8 mouse cellular contexts compared by ENCODE assay signal in the genomic region with DNA sequence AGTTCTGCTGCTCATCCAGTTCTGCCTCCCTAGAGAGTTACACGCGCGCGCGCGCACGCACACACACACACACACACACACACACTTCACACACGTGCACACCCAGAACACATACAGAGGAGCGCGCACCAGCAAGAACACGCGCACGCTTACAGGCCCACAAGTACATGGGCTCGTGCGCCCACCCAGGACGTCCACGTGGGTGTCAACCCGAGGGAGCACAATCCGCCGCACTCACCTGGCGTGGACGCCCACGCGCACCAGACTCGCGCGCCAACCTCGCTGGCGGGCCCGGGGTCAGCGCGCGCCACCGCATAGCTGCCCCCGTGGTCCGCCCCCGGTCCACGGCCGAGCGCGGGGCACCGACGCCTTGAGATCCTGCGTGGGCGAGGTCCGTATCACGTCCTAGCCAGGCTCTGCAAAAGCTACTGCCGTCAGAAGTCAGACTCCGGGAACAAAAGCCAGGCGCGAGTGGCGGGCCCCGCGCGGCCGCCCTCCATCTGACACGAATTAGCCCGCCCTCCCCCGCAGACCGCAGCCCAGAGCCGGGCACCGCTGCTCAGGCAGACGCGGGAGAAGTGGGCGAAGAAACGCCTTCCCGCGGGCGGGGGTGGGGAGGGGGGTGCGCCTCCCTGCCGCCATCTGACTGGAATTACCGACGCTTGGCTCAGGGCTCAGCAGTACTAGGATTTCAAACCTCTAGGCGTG. TPM values are rescaled to one million over a fixed set of nuclear protein-coding genes. Genes with fewer than 3 reads are reported as not detected.
DNase-seq lines count a peak whose midpoint lies in the region; ATAC-seq and TF ChIP-seq lines count a peak whose summit lies in the region.

No protein-coding gene starts in this region.

- H3K4me1 ChIP-seq in cerebellum, adult 2 months (ENCODE audit: control insufficient read depth, insufficient read depth, low read length), result no peaks in the 10 kb centered on the region
- H3K4me1 ChIP-seq in bone marrow, adult 2 months (ENCODE audit: control insufficient read depth, insufficient read depth, low read length), result peaks cover 1% of the 10 kb centered on the region; the same call in 1 of the 2 replicates
- peaks cover 27% of the 10 kb centered on the region for H3K4me1 ChIP-seq in hindbrain, embryonic 15.5 days (replicated peaks)
- H3K4me1 ChIP-seq in midbrain, embryonic 14.5 days (ENCODE audit: control insufficient read depth, insufficient read depth, low read length), result 0 out of 2 replicates have a peak, but pooled peaks cover 4% of the 10 kb centered on the region
- H3K4me1 ChIP-seq in testis, adult 2 months (ENCODE audit: control insufficient read depth, insufficient read depth, low read length), result peaks cover 7% of the 10 kb centered on the region

- TF ChIP-seq POLR2A in cerebellum, adult 2 months (IDR thresholded peaks at IDR 0.05; ENCODE audit: borderline replicate concordance, insufficient read depth, low read length), result no peak
- peak; percentile 29; the same call in 1 of the 2 replicates for TF ChIP-seq POLR2A in bone marrow, adult 2 months (IDR thresholded peaks at IDR 0.05; ENCODE audit: borderline replicate concordance, control insufficient read depth, low read depth, low read length)
- no peak for TF ChIP-seq POLR2A in testis, adult 2 months (IDR thresholded peaks at IDR 0.05; ENCODE audit: control insufficient read depth, low read depth, low read length)

- peak overlapping the region; percentile 68 for H3K9ac ChIP-seq in hindbrain, embryonic 15.5 days
- H3K9ac ChIP-seq in midbrain, embryonic 14.5 days (replicated peaks; ENCODE audit: low read length), result peak overlapping the region; percentile 73

- intact Hi-C loops in left cerebral cortex, postnatal 4 days (cut with DNase I), result no loop called here

- peak; percentile 9 to 14 for DNase-seq in cerebellum, adult 2 months
- DNase-seq in frontal cortex, postnatal 10 days (ENCODE audit: low spot score in 2 of 2), result peak; percentile 37 to 57
- peak; percentile 66 for DNase-seq in left cerebral cortex, postnatal 4 days
- peak; percentile 80 for DNase-seq in midbrain, embryonic 14.5 days

- no peak for ATAC-seq in cerebellum, adult (ENCODE audit: insufficient number of reproducible peaks, low FRiP score, low TSS enrichment)
- peak; percentile 80 for ATAC-seq in hindbrain, embryonic 15.5 days (ENCODE audit: low FRiP score, low read depth)
- ATAC-seq in midbrain, embryonic 14.5 days (ENCODE audit: low FRiP score, low TSS enrichment), result peak; percentile 79

- peak overlapping the region; percentile 60 for H3K4me3 ChIP-seq in cerebellum, adult 2 months (replicated peaks; ENCODE audit: insufficient read depth, low read depth, low read length)
- peak overlapping the region; percentile 69 for H3K4me3 ChIP-seq in bone marrow, adult 2 months (replicated peaks; ENCODE audit: control insufficient read depth, low read depth, low read length)
- peak overlapping the region; percentile 71 for H3K4me3 ChIP-seq in hindbrain, embryonic 15.5 days
- peak overlapping the region; percentile 70 for H3K4me3 ChIP-seq in midbrain, embryonic 14.5 days (replicated peaks; ENCODE audit: low read depth, low read length)
- H3K4me3 ChIP-seq in testis, adult 2 months (ENCODE audit: control insufficient read depth, low read depth, low read length), result peak overlapping the region; percentile 77

- no peaks in the 10 kb centered on the region for H3K36me3 ChIP-seq in hindbrain, embryonic 15.5 days
- H3K36me3 ChIP-seq in midbrain, embryonic 14.5 days (ENCODE audit: control insufficient read depth, insufficient read depth, low read length), result no peaks in the 10 kb centered on the region
- no peaks in the 10 kb centered on the region for H3K36me3 ChIP-seq in testis, adult 2 months (ENCODE audit: control insufficient read depth, insufficient read depth, low read length)

- no peak overlapping the region for H3K27ac ChIP-seq in cerebellum, adult 2 months (ENCODE audit: insufficient read depth, low read length)
- peak overlapping the region; percentile 58 for H3K27ac ChIP-seq in bone marrow, adult 2 months (ENCODE audit: control insufficient read depth, insufficient read depth, low read depth, low read length, poor library complexity)
- H3K27ac ChIP-seq in hindbrain, embryonic 15.5 days (replicated peaks), result peak overlapping the region; percentile 47
- no peak overlapping the region for H3K27ac ChIP-seq in midbrain, embryonic 14.5 days (replicated peaks; ENCODE audit: low read depth, low read length)
- no peak overlapping the region for H3K27ac ChIP-seq in testis, adult 2 months (ENCODE audit: control insufficient read depth, insufficient read depth, low read depth, low read length)

- TF ChIP-seq CTCF in cerebellum, adult 2 months (IDR thresholded peaks at IDR 0.05; ENCODE audit: borderline replicate concordance, insufficient read depth, low read depth, low read length), result no peak
- TF ChIP-seq CTCF in bone marrow, adult 2 months (IDR thresholded peaks at IDR 0.05; ENCODE audit: control insufficient read depth, insufficient read depth, low read length), result no peak
- 0 out of 2 replicates have a peak, but pooled peaks have one; percentile 0 for TF ChIP-seq CTCF in testis, adult 2 months (IDR thresholded peaks at IDR 0.05; ENCODE audit: control insufficient read depth, insufficient read depth, insufficient replicate concordance, low read depth, low read length)

- H3K9me3 ChIP-seq in hindbrain, embryonic 15.5 days, result no peaks in the 10 kb centered on the region
- H3K9me3 ChIP-seq in midbrain, embryonic 14.5 days (ENCODE audit: control insufficient read depth, low read length), result no peaks in the 10 kb centered on the region

- peak overlapping the region; percentile 97 for H3K4me2 ChIP-seq in hindbrain, embryonic 15.5 days
- H3K4me2 ChIP-seq in midbrain, embryonic 14.5 days (ENCODE audit: low read length), result peak overlapping the region; percentile 98

- H3K27me3 ChIP-seq in cerebellum, adult 2 months (ENCODE audit: control insufficient read depth, insufficient read depth, low read length), result no peaks in the 10 kb centered on the region; the same call in 1 of the 2 replicates
- H3K27me3 ChIP-seq in hindbrain, embryonic 15.5 days, result no peaks in the 10 kb centered on the region
- H3K27me3 ChIP-seq in midbrain, embryonic 14.5 days (ENCODE audit: control insufficient read depth, insufficient read depth, low read length), result 0 out of 2 replicates have a peak, but pooled peaks cover 9% of the 10 kb centered on the region
- H3K27me3 ChIP-seq in testis, adult 2 months (ENCODE audit: control insufficient read depth, insufficient read depth, low read length), result no peaks in the 10 kb centered on the region

- under 1% methylated on average over 74 of the region's 74 CpGs for WGBS in cerebellum, adult 2 months
- under 1% methylated on average over 74 of the region's 74 CpGs for WGBS in bone marrow, adult 2 months
- 1% methylated on average over 73 of the region's 74 CpGs for WGBS in hindbrain, embryonic 15.5 days
- under 1% methylated on average over 66 of the region's 74 CpGs for WGBS in midbrain, embryonic 14.5 days

RNA-seq across cellular contexts. Expression of a gene that starts 40.0 kb away (rescaled TPM):
- 29.2 and 34.2 TPM in 2 replicates for polyA plus RNA-seq in cerebellum, adult 2 months (2012; rRNA removed)
- 8.9 and 14.9 TPM in 2 replicates for polyA plus RNA-seq in bone marrow, adult 2 months (2011; ENCODE audit: insufficient read depth, insufficient read length, low replicate concordance, missing spikeins)
- polyA plus RNA-seq in hindbrain, embryonic 15.5 days (2015; fragmentation: Nextera tagmentation; extraction: Ambion mirVana), result 7.4 and 7.6 TPM in 2 replicates
- total RNA-seq in left cerebral cortex, postnatal 4 days (2021), result 10 to 100 TPM; 19.5 to 21.4 TPM
- polyA plus RNA-seq in midbrain, embryonic 14.5 days (2014; fragmentation: Nextera tagmentation; extraction: Ambion mirVana), result 3.8 and 4.4 TPM in 2 replicates
- 4.8 and 6.6 TPM in 2 replicates for polyA plus RNA-seq in testis, adult 2 months (2012; rRNA removed)

Comparison
In these comparisons a context has a peak if more than half of its experiments do, and no peak if none do; other contexts are left out.
1. DNase-seq: peak in every context shown above with its lines; median percentile 80 in midbrain, embryonic 14.5 days; 66 in left cerebral cortex, postnatal 4 days; 47 in frontal cortex, postnatal 10 days; 12 in cerebellum, adult 2 months.
2. H3K27ac ChIP-seq: peak in bone marrow, adult 2 months (single experiment) and hindbrain, embryonic 15.5 days (single experiment); none in cerebellum, adult 2 months (single experiment), midbrain, embryonic 14.5 days (single experiment) and testis, adult 2 months (single experiment).
3. Peak in every context shown above with its lines, with median percentiles within 50 percentile points of each other: H3K4me3 ChIP-seq.